Mouse (Mus musculus): ENCODE data around the gene Dph6.

DNA sequence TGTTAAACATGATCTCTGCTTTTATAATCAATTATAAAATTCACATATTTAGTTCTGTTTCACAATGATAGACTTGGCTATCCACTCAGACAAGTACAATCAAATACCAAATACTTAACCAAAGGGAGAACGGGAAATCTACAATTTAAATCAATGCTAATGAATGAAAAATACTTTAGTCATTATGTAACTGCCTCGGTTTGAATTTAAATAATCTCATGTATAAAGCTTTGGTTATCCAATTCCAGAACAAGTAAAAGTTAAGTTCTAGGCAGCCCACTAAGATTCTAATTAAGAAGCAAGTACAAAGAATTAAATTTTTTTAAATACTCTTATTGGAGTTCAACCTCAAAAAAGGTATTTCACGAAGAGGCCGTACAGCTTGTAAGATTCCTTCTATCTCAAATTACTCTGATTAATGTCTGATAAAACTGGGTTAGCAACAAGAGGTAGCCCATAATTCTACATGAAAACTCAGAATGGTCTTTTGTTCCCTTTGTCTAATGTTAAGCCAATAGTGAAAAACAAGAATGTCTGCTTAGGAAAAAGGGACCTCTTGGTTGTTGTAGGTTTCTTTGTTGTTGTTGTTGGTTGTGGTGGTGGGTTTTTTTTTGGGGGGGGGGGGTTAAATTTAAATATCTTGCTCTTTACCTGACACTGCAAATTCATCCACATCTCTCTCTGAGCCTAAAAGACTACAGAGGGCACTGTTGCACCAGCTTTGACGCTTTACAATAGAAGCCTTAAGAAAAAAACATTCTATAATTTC is 32.8 kb downstream of the Dph6 start:
- TF ChIP-seq TAL1 (IDR thresholded peaks at IDR 0.05; ENCODE audit: low read length) (no peak), GATA1 (IDR thresholded peaks at IDR 0.05; ENCODE audit: low read length) (no peak)
